Mouse (Mus musculus) cerebellum, postnatal 25 days (tissue): ENCODE data around the gene Pde3a.

Source experiments
- DNase-seq, 2 experiments: peaks; one replicate each; pipeline ENCODE4 v3.0.0; 2021; ENCODE audit warnings: mixed read lengths in 2 of 2

Gene Pde3a

GRCm38 (mm10) chr6:141501171-141501570, 252.1 kb downstream of the Pde3a start:
- DNase-seq, result no peak

- DNase-seq, result no peak
Measured at GRCm38 (mm10) chr6:141522541-141522940, 273.5 kb downstream of the Pde3a start.

- DNase-seq, result no peak
Measured at GRCm38 (mm10) chr6:141523747-141524640, 274.9 kb downstream of the Pde3a start, which contains the start of gene Slco1c1. Gene Slco1c1, plus strand, starts transcription at chr6:141524368.

- DNase-seq, result no peak
Measured at GRCm38 (mm10) chr6:141525787-141526186, 276.7 kb downstream of the Pde3a start.

GRCm38 (mm10) chr6:141530865-141531264, 281.8 kb downstream of the Pde3a start:
- DNase-seq, result no peak

- no peak for DNase-seq
Measured at GRCm38 (mm10) chr6:141537298-141537697, 288.2 kb downstream of the Pde3a start.

- DNase-seq, result no peak
Measured at GRCm38 (mm10) chr6:141541136-141541535, 292.1 kb downstream of the Pde3a start.

- DNase-seq, result no peak
Measured at GRCm38 (mm10) chr6:141543344-141543743, 294.3 kb downstream of the Pde3a start.
